Mouse (Mus musculus): Measurements from ENCODE around the gene Nfe2l3. TPM values are rescaled to one million over a fixed set of nuclear protein-coding genes. Genes with fewer than 3 reads are reported as not detected.
"Not testable (repeated sequence)": the region's sequence is repeated elsewhere in the genome, so short reads cannot be mapped to it uniquely, and the experiment has no call there.

The Nfe2l3 gene
- total RNA-seq, 2 experiments from 2014 or later: 1.5 to 1.7 TPM

- intact Hi-C loops (cut with DNase I): loop anchor here (5.0 kb wide), 3 partner anchors 51 to 386 kb away; partner anchors contain the start of gene Snx10
- H3K27ac ChIP-seq: peak overlapping the region; percentile 99
- peak overlapping the region; percentile 99 for H3K4me3 ChIP-seq
- no peak for DNase-seq (ENCODE audit: extremely low spot score in 1 of 2, low spot score in 2 of 2)
- TF ChIP-seq CTCF (IDR thresholded peaks at IDR 0.05): no peak
These were observed 38.7 kb downstream of the Nfe2l3 start for GRCm38 (mm10) chr6:51471179-51471505.

- peak overlapping the region; percentile 99 for H3K4me3 ChIP-seq
- no peak for DNase-seq (ENCODE audit: extremely low spot score in 1 of 2, low spot score in 2 of 2)
- no peak overlapping the region; the same call in 1 of the 2 replicates for H3K27ac ChIP-seq
- intact Hi-C loops (cut with DNase I): loop anchor here (2.0 to 5.0 kb wide), 4 partner anchors 37 to 386 kb away; partner anchors contain the start of gene Snx10
- TF ChIP-seq CTCF (IDR thresholded peaks at IDR 0.05): no peak
These were observed 39.3 kb downstream of the Nfe2l3 start for GRCm38 (mm10) chr6:51471782-51472181.

- TF ChIP-seq CTCF (IDR thresholded peaks at IDR 0.05): no peak
- no peak for DNase-seq (ENCODE audit: extremely low spot score in 1 of 2, low spot score in 2 of 2)
- Histone ChIP-seq H3K4me3 (peak overlapping the region; percentile 99), H3K27ac (no peak overlapping the region)
- intact Hi-C loops (cut with DNase I): loop anchor here (2.0 to 5.0 kb wide), 4 partner anchors 37 to 385 kb away; partner anchors contain the start of gene Snx10
These were observed 39.7 kb downstream of the Nfe2l3 start for GRCm38 (mm10) chr6:51472213-51472612.

GRCm38 (mm10) chr6:51479136-51479731, 46.8 kb downstream of the Nfe2l3 start:
- H3K4me3 ChIP-seq: no peak overlapping the region
- no peak for DNase-seq (ENCODE audit: extremely low spot score in 1 of 2, low spot score in 2 of 2)
- intact Hi-C loops (cut with DNase I): no loop called here
- H3K27ac ChIP-seq: no peak overlapping the region
- TF ChIP-seq CTCF (IDR thresholded peaks at IDR 0.05): no peak

GRCm38 (mm10) chr6:51481548-51481947, 49.1 kb downstream of the Nfe2l3 start:
- no peak for TF ChIP-seq CTCF (IDR thresholded peaks at IDR 0.05)
- intact Hi-C loops (cut with DNase I): no loop called here
- DNase-seq (ENCODE audit: extremely low spot score in 1 of 2, low spot score in 2 of 2): no peak
- no peak overlapping the region for H3K4me3 ChIP-seq
- no peak overlapping the region for H3K27ac ChIP-seq

- TF ChIP-seq CTCF (IDR thresholded peaks at IDR 0.05): no peak
- DNase-seq (ENCODE audit: extremely low spot score in 1 of 2, low spot score in 2 of 2): no peak
- intact Hi-C loops (cut with DNase I): no loop called here
- H3K27ac ChIP-seq: no peak overlapping the region
- H3K4me3 ChIP-seq: no peak overlapping the region
These were observed 51.4 kb downstream of the Nfe2l3 start for GRCm38 (mm10) chr6:51483861-51484260.

GRCm38 (mm10) chr6:51484556-51484955, 52.1 kb downstream of the Nfe2l3 start:
- H3K27ac ChIP-seq; intact Hi-C loops (cut with DNase I); DNase-seq (ENCODE audit: extremely low spot score in 1 of 2, low spot score in 2 of 2); H3K4me3 ChIP-seq: not testable (repeated sequence)
- TF ChIP-seq CTCF (IDR thresholded peaks at IDR 0.05): peak; percentile 26

- DNase-seq (ENCODE audit: extremely low spot score in 1 of 2, low spot score in 2 of 2): no peak
- intact Hi-C loops (cut with DNase I): no loop called here
- TF ChIP-seq CTCF (IDR thresholded peaks at IDR 0.05): no peak
- no peak overlapping the region for H3K4me3 ChIP-seq
- no peak overlapping the region for H3K27ac ChIP-seq
These were observed 53.2 kb downstream of the Nfe2l3 start for GRCm38 (mm10) chr6:51485646-51486045.

- intact Hi-C loops (cut with DNase I): no loop called here
- TF ChIP-seq CTCF (IDR thresholded peaks at IDR 0.05): no peak
- H3K4me3 ChIP-seq: no peak overlapping the region
- no peak overlapping the region for H3K27ac ChIP-seq
- no peak for DNase-seq (ENCODE audit: extremely low spot score in 1 of 2, low spot score in 2 of 2)
These were observed 53.7 kb downstream of the Nfe2l3 start for GRCm38 (mm10) chr6:51486076-51486710.

- Histone ChIP-seq H3K4me3 (no peak overlapping the region), H3K27ac (no peak overlapping the region)
- TF ChIP-seq CTCF (IDR thresholded peaks at IDR 0.05): no peak
- intact Hi-C loops (cut with DNase I): no loop called here
- DNase-seq (ENCODE audit: extremely low spot score in 1 of 2, low spot score in 2 of 2): no peak
These were observed 54.3 kb downstream of the Nfe2l3 start for GRCm38 (mm10) chr6:51486731-51487130.

GRCm38 (mm10) chr6:51489787-51490186, 57.3 kb downstream of the Nfe2l3 start:
- H3K27ac ChIP-seq: no peak overlapping the region
- no peak for DNase-seq (ENCODE audit: extremely low spot score in 1 of 2, low spot score in 2 of 2)
- TF ChIP-seq CTCF (IDR thresholded peaks at IDR 0.05): no peak
- no peak overlapping the region for H3K4me3 ChIP-seq
- intact Hi-C loops (cut with DNase I): no loop called here

- Histone ChIP-seq H3K4me3 (no peak overlapping the region), H3K27ac (no peak overlapping the region)
- TF ChIP-seq CTCF (IDR thresholded peaks at IDR 0.05): no peak
- intact Hi-C loops (cut with DNase I): no loop called here
- no peak for DNase-seq (ENCODE audit: extremely low spot score in 1 of 2, low spot score in 2 of 2)
These were observed 65.0 kb downstream of the Nfe2l3 start for GRCm38 (mm10) chr6:51497321-51498111.
